Mouse (Mus musculus) hindbrain, embryonic 16.5 days (tissue): Measurements from ENCODE around the gene Cfap126. TPM values are rescaled to one million over a fixed set of nuclear protein-coding genes. Genes with fewer than 3 reads are reported as not detected.

Experiments used
- microRNA-seq: library from miRNA; unstranded; fragments of <30 nt; microRNA quantifications from one replicate; pipeline ENCODE4, GENCODE M21; 2017
- polyA plus RNA-seq: library from polyadenylated mRNA; unstranded; fragments of >200 nt; fragmentation: Nextera tagmentation; extraction: Ambion mirVana; gene quantifications from 2 replicates; pipeline ENCODE4 v1.2.1, GENCODE M21; 2015

The Cfap126 gene
- polyA plus RNA-seq, 1 experiment from 2014 or later = 11.6 TPM

Small RNA genes within 50 kb of the gene (microRNA-seq; reads per million reads assigned to microRNA genes)
- gene Gm27552 (not detected), gene Gm27844 (not detected), gene Mir6546 (0.83 reads per million)

Other genes starting within 250 kb of the Cfap126 start
- gene Atf6, start 246.1 kb upstream of the Cfap126 start, polyA plus RNA-seq = 6.5 and 7.0 TPM in 2 replicates
- gene Gm26620, start 228.9 kb upstream of the Cfap126 start, polyA plus RNA-seq = 0.59 and 1.3 TPM in 2 replicates
- gene Dusp12, start 228.4 kb upstream of the Cfap126 start, polyA plus RNA-seq = 44.0 and 47.0 TPM in 2 replicates
- gene Fcrlb, start 201.0 kb upstream of the Cfap126 start, polyA plus RNA-seq = 1.1 and 1.2 TPM in 2 replicates
- not detected in 2 replicates for gene Fcrla, start 186.3 kb upstream of the Cfap126 start, polyA plus RNA-seq
- gene Fcgr2b, start 137.4 kb upstream of the Cfap126 start, polyA plus RNA-seq = 1.6 and 2.3 TPM in 2 replicates
- gene Fcgr4, start 95.0 kb upstream of the Cfap126 start, polyA plus RNA-seq = 0.20 and 0.40 TPM in 2 replicates
- gene Fcgr3, start 49.0 kb upstream of the Cfap126 start, polyA plus RNA-seq = 9.8 and 11.5 TPM in 2 replicates
- 316 and 354 TPM in 2 replicates for gene Sdhc, start 36.7 kb downstream of the Cfap126 start, polyA plus RNA-seq
- gene Mpz, start 36.8 kb downstream of the Cfap126 start, polyA plus RNA-seq = 4.7 and 5.3 TPM in 2 replicates
- 44.7 and 48.7 TPM in 2 replicates for gene Pcp4l1, start 82.3 kb downstream of the Cfap126 start, polyA plus RNA-seq
- 0.26 and 0.73 TPM in 2 replicates for gene Nr1i3, start 100.1 kb downstream of the Cfap126 start, polyA plus RNA-seq
- 60.9 and 69.6 TPM in 2 replicates for gene Tomm40l, start 108.6 kb downstream of the Cfap126 start, polyA plus RNA-seq
- 5.2 and 6.5 TPM in 2 replicates for gene Apoa2, start 111.1 kb downstream of the Cfap126 start, polyA plus RNA-seq
- 25.5 and 25.7 TPM in 2 replicates for gene Fcer1g, start 120.4 kb downstream of the Cfap126 start, polyA plus RNA-seq
- 6.0 and 6.6 TPM in 2 replicates for gene Adamts4, start 136.5 kb downstream of the Cfap126 start, polyA plus RNA-seq
- gene Ndufs2, start 137.5 kb downstream of the Cfap126 start, polyA plus RNA-seq = 262 and 280 TPM in 2 replicates
- 101 and 106 TPM in 2 replicates for gene B4galt3, start 156.4 kb downstream of the Cfap126 start, polyA plus RNA-seq
- gene Ppox, start 167.3 kb downstream of the Cfap126 start, polyA plus RNA-seq = 42.7 and 47.9 TPM in 2 replicates
- gene Usp21, start 174.1 kb downstream of the Cfap126 start, polyA plus RNA-seq = 92.3 and 101 TPM in 2 replicates
- 115 and 126 TPM in 2 replicates for gene Ufc1, start 181.1 kb downstream of the Cfap126 start, polyA plus RNA-seq
- gene Dedd, start 215.2 kb downstream of the Cfap126 start, polyA plus RNA-seq = 46.5 and 49.5 TPM in 2 replicates
- 51.2 and 54.7 TPM in 2 replicates for gene Nit1, start 231.7 kb downstream of the Cfap126 start, polyA plus RNA-seq
- 123 and 143 TPM in 2 replicates for gene Pfdn2, start 231.8 kb downstream of the Cfap126 start, polyA plus RNA-seq
- 3.3 and 4.3 TPM in 2 replicates for gene Klhdc9, start 246.9 kb downstream of the Cfap126 start, polyA plus RNA-seq